Mouse (Mus musculus): ENCODE results near the gene Zfp715. TPM values are rescaled to one million over a fixed set of nuclear protein-coding genes. Genes with fewer than 3 reads are reported as not detected.
A peak's percentile ranks its signal among the peaks of the same experiment; 100 is the strongest.
"Not testable (repeated sequence)": the region's sequence is repeated elsewhere in the genome, so short reads cannot be mapped to it uniquely, and the experiment has no call there.

Zfp715 gene
- total RNA-seq, 2 experiments from 2014 or later, result 19.4 to 26.5 TPM

- no peak for ATAC-seq (replicated peaks; ENCODE audit: poor library complexity)
Observed at GRCm38 (mm10) chr7:43305235-43305634, 7.9 kb downstream of the Zfp715 start.

GRCm38 (mm10) chr7:43291524-43291923 lies 21.6 kb downstream of the Zfp715 start:
- no peak for ATAC-seq (replicated peaks; ENCODE audit: poor library complexity)

GRCm38 (mm10) chr7:43282859-43283595 lies 30.1 kb downstream of the Zfp715 start:
- ATAC-seq (replicated peaks; ENCODE audit: poor library complexity), result peak; percentile 95

- no peak for ATAC-seq (replicated peaks; ENCODE audit: poor library complexity)
Observed at GRCm38 (mm10) chr7:43282459-43282858, 30.6 kb downstream of the Zfp715 start.

- ATAC-seq (replicated peaks; ENCODE audit: poor library complexity), result no peak
Observed at GRCm38 (mm10) chr7:43277401-43277800, 35.7 kb downstream of the Zfp715 start.

- not testable (repeated sequence) for ATAC-seq (replicated peaks; ENCODE audit: poor library complexity)
Observed at GRCm38 (mm10) chr7:43276178-43276577, 36.9 kb downstream of the Zfp715 start.

- peak; percentile 95 for ATAC-seq (replicated peaks; ENCODE audit: poor library complexity)
Observed at GRCm38 (mm10) chr7:43273476-43273875, 39.6 kb downstream of the Zfp715 start.

- ATAC-seq (replicated peaks; ENCODE audit: poor library complexity), result not testable (repeated sequence)
Observed at GRCm38 (mm10) chr7:43267359-43267758, 45.7 kb downstream of the Zfp715 start.

- ATAC-seq (replicated peaks; ENCODE audit: poor library complexity), result no peak
Observed at GRCm38 (mm10) chr7:43253540-43253939, 59.6 kb downstream of the Zfp715 start.

GRCm38 (mm10) chr7:43250718-43251117 lies 62.4 kb downstream of the Zfp715 start:
- ATAC-seq (replicated peaks; ENCODE audit: poor library complexity), result peak; percentile 68

Other genes starting within 250 kb of the Zfp715 start
- not detected in 2 replicates for gene Zfp936, start 199.1 kb downstream of the Zfp715 start, total RNA-seq (2015)
- not detected in 2 replicates for gene Zfp936, start 199.1 kb downstream of the Zfp715 start, total RNA-seq (2017)
- gene Siglecf, start 38.0 kb upstream of the Zfp715 start, total RNA-seq (2015), result 24.3 and 26.3 TPM in 2 replicates
- 24.8 and 24.9 TPM in 2 replicates for gene Siglecf, start 38.0 kb upstream of the Zfp715 start, total RNA-seq (2017)
- gene Siglecg, start 94.9 kb upstream of the Zfp715 start, total RNA-seq (2015), result 17.2 and 23.0 TPM in 2 replicates
- gene Siglecg, start 94.9 kb upstream of the Zfp715 start, total RNA-seq (2017), result 11.7 and 15.4 TPM in 2 replicates
- gene Lim2, start 114.4 kb upstream of the Zfp715 start, total RNA-seq (2015), result 0.42 TPM in 1 of 2 replicates, not detected in the other
- gene Lim2, start 114.4 kb upstream of the Zfp715 start, total RNA-seq (2017), result not detected in 2 replicates
- 1,033 and 1,153 TPM in 2 replicates for gene Nkg7, start 123.8 kb upstream of the Zfp715 start, total RNA-seq (2015)
- gene Nkg7, start 123.8 kb upstream of the Zfp715 start, total RNA-seq (2017), result 382 and 449 TPM in 2 replicates
- gene Cldnd2, start 127.5 kb upstream of the Zfp715 start, total RNA-seq (2015), result 0.49 and 0.66 TPM in 2 replicates
- gene Cldnd2, start 127.5 kb upstream of the Zfp715 start, total RNA-seq (2017), result not detected in 2 replicates
- gene Etfb, start 130.8 kb upstream of the Zfp715 start, total RNA-seq (2015), result 450 and 456 TPM in 2 replicates
- 759 and 825 TPM in 2 replicates for gene Etfb, start 130.8 kb upstream of the Zfp715 start, total RNA-seq (2017)
- gene Gm45233, start 130.8 kb upstream of the Zfp715 start, total RNA-seq (2015), result not detected in 2 replicates
- gene Gm45233, start 130.8 kb upstream of the Zfp715 start, total RNA-seq (2017), result 1.8 and 2.3 TPM in 2 replicates
- gene Vsig10l, start 149.9 kb upstream of the Zfp715 start, total RNA-seq (2015), result 6.4 and 6.5 TPM in 2 replicates
- 4.6 and 6.1 TPM in 2 replicates for gene Vsig10l, start 149.9 kb upstream of the Zfp715 start, total RNA-seq (2017)
- not detected in 2 replicates for gene Iglon5, start 176.8 kb upstream of the Zfp715 start, total RNA-seq (2015)
- gene Iglon5, start 176.8 kb upstream of the Zfp715 start, total RNA-seq (2017), result not detected in 2 replicates
- not detected in 2 replicates for gene 4931406B18Rik, start 192.6 kb upstream of the Zfp715 start, total RNA-seq (2015)
- gene 4931406B18Rik, start 192.6 kb upstream of the Zfp715 start, total RNA-seq (2017), result not detected in 2 replicates
- gene Cd33, start 231.1 kb upstream of the Zfp715 start, total RNA-seq (2015), result 6.5 and 9.1 TPM in 2 replicates
- 4.2 and 4.9 TPM in 2 replicates for gene Cd33, start 231.1 kb upstream of the Zfp715 start, total RNA-seq (2017)
- 0.54 and 1.1 TPM in 2 replicates for gene Zfp658, start 249.0 kb upstream of the Zfp715 start, total RNA-seq (2015)
- 1.0 and 2.1 TPM in 2 replicates for gene Zfp658, start 249.0 kb upstream of the Zfp715 start, total RNA-seq (2017)